Mouse (Mus musculus): ENCODE results near the gene Nrde2. TPM values are rescaled to one million over a fixed set of nuclear protein-coding genes. Genes with fewer than 3 reads are reported as not detected.

Nrde2 gene
- total and polyA plus RNA-seq, 3 experiments, result 18.9 to 25.6 (median 23.6) TPM

DNA sequence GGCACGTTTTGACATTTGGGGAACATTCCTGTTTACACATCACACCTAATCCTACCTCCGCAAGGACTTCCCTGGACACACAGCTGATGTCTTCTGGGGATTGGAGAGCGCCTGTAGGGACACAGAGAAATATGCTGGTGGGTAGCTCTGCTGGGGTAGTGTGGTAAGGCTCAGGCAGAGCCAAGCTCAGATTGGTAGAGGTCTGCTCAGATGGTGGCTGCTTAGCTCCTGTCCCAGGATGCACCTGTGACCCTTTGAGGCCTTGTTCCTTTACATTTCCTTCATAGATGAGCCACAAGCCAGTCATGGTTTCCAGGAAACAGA is 58.8 kb downstream of the Nrde2 start:
- H3K4me3 ChIP-seq (replicated peaks in 1 of 3; ENCODE audit: low read depth in 2 of 3, low read length in 2 of 3, poor library complexity in 1 of 3), result no peak overlapping the region
- H3K27me3 ChIP-seq (replicated peaks), result no peaks in the 10 kb centered on the region
- DNase-seq (ENCODE audit: extremely low read depth), result no peak
- no peaks in the 10 kb centered on the region for H3K79me2 ChIP-seq (replicated peaks; ENCODE audit: control insufficient read depth, extremely low read depth, insufficient read depth, poor library complexity, severe bottlenecking)
- H3K4me2 ChIP-seq (ENCODE audit: insufficient read depth, low read depth, poor library complexity, severe bottlenecking), result no peak overlapping the region
- H3K36me3 ChIP-seq (replicated peaks in 1 of 2; ENCODE audit: control insufficient read depth in 1 of 2, insufficient read depth in 1 of 2, low read length in 1 of 2), result no peaks in the 10 kb centered on the region
- no peak overlapping the region for H3K9ac ChIP-seq (ENCODE audit: insufficient read depth, low read depth)
- in situ Hi-C loops (cut with MboI; ENCODE audit: low pct_ligation_motif_present, low pct_unique_long_range_greater_than_20kb, low sequenced_read_pairs), result loop anchor here (5.0 to 25.0 kb wide), 3 partner anchors 128 to 1013 kb away; no protein-coding TSS in a partner anchor
- H3K4me1 ChIP-seq (ENCODE audit: control insufficient read depth in 1 of 2, insufficient read depth in 2 of 2), result peaks cover 13 to 23% of the 10 kb centered on the region in 2 experiments
- H3K9me3 ChIP-seq (replicated peaks; ENCODE audit: low read length), result no peaks in the 10 kb centered on the region
- dilution Hi-C loops (cut with MboI; ENCODE audit: extremely low pct_ligation_motif_present, extremely low pct_unique_long_range_greater_than_20kb, low sequenced_read_pairs), result no loop called here
- no peak overlapping the region for H3K27ac ChIP-seq (ENCODE audit: insufficient read depth, low read depth)
- TF ChIP-seq UBTF (IDR thresholded peaks at IDR 0.05; ENCODE audit: low read depth, low read length), result no peak
- TF ChIP-seq NRF1 (IDR thresholded peaks at IDR 0.05; ENCODE audit: low read depth, low read length), result no peak
- no peak for TF ChIP-seq USF1 (IDR thresholded peaks at IDR 0.05; ENCODE audit: low read depth, low read length)
- no peak for TF ChIP-seq GABPA (IDR thresholded peaks at IDR 0.05; ENCODE audit: insufficient replicate concordance, low read depth, low read length)
- no peak for TF ChIP-seq MAZ (IDR thresholded peaks at IDR 0.05; ENCODE audit: low read depth, low read length)
- no peak for TF ChIP-seq POLR2A (IDR thresholded peaks at IDR 0.05; ENCODE audit: low read depth, low read length)
- TF ChIP-seq NELFE (IDR thresholded peaks at IDR 0.05; ENCODE audit: low read depth, low read length), result no peak
- no peak for TF ChIP-seq MAX (IDR thresholded peaks at IDR 0.05; ENCODE audit: low read length)
- no peak for TF ChIP-seq ZMIZ1 (IDR thresholded peaks at IDR 0.05; ENCODE audit: low read depth, low read length)
- no peak for TF ChIP-seq RAD21 (IDR thresholded peaks at IDR 0.05; ENCODE audit: low read depth, low read length)
- TF ChIP-seq TBP (conservative IDR thresholded peaks at IDR 0.05; ENCODE audit: low read depth, low read length), result no peak
- no peak for TF ChIP-seq PAX5 (IDR thresholded peaks at IDR 0.05; ENCODE audit: low read length)
- no peak for TF ChIP-seq EP300 (IDR thresholded peaks at IDR 0.05; ENCODE audit: low read length)
- no peak for TF ChIP-seq ETS1 (conservative IDR thresholded peaks at IDR 0.05; ENCODE audit: low read depth, low read length)
- no peak for TF ChIP-seq POLR2AphosphoS2 (IDR thresholded peaks at IDR 0.05; ENCODE audit: low read depth, low read length)
- TF ChIP-seq JUN (IDR thresholded peaks at IDR 0.05; ENCODE audit: insufficient read depth, low read depth, low read length), result no peak
- TF ChIP-seq SMC3 (IDR thresholded peaks at IDR 0.05; ENCODE audit: low read depth, low read length), result no peak
- TF ChIP-seq ZNF384 (IDR thresholded peaks at IDR 0.05; ENCODE audit: low read depth, low read length), result no peak

DNA sequence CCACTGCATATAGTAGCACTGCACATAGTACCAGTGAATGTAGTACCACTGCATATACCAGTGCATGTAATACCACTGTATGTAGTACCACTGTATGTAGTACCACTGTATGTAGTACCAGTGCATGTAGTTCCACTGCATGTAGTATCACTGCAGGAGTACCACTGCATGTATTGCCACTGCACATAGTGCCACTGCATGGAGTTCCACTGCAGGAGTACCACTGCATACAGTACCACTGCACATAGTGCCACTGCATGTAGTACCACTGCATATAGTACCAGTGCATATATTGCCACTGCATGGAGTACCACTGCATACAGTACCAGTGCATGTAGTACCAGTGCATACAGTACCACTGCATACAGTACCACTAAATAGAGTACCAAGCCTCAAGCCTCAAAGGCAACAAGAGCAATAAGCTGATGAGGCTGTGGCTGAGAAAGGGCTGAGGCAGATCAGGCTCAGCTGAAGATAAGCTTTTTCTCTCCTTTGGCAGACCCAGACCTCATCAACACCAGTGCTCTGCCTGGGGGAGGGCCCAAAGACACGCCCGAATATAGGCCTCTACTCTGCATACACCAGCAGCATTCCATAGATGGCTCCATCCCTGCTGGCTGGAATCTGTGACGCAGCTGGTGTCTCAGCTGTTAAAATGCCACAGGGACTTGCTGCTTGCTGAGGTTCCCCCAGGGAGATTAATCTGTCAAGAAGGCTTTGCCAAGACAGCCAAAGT is 59.3 kb downstream of the Nrde2 start:
- TF ChIP-seq RAD21 (IDR thresholded peaks at IDR 0.05; ENCODE audit: low read depth, low read length), result no peak
- TF ChIP-seq JUN (IDR thresholded peaks at IDR 0.05; ENCODE audit: insufficient read depth, low read depth, low read length), result no peak
- no peak for TF ChIP-seq NELFE (IDR thresholded peaks at IDR 0.05; ENCODE audit: low read depth, low read length)
- TF ChIP-seq TBP (conservative IDR thresholded peaks at IDR 0.05; ENCODE audit: low read depth, low read length), result no peak
- Histone ChIP-seq H3K27ac (ENCODE audit: insufficient read depth, low read depth) (no peak overlapping the region), H3K27me3 (replicated peaks) (no peaks in the 10 kb centered on the region), H3K4me2 (ENCODE audit: insufficient read depth, low read depth, poor library complexity, severe bottlenecking) (no peak overlapping the region), H3K4me1 (ENCODE audit: control insufficient read depth in 1 of 2, insufficient read depth in 2 of 2) (peaks cover 13 to 23% of the 10 kb centered on the region in 2 experiments), H3K9me3 (replicated peaks; ENCODE audit: low read length) (no peaks in the 10 kb centered on the region), H3K36me3 (replicated peaks in 1 of 2; ENCODE audit: control insufficient read depth in 1 of 2, insufficient read depth in 1 of 2, low read length in 1 of 2) (no peaks in the 10 kb centered on the region), H3K4me3 (replicated peaks in 1 of 3; ENCODE audit: low read depth in 2 of 3, low read length in 2 of 3, poor library complexity in 1 of 3) (no peak overlapping the region), H3K79me2 (replicated peaks; ENCODE audit: control insufficient read depth, extremely low read depth, insufficient read depth, poor library complexity, severe bottlenecking) (no peaks in the 10 kb centered on the region), H3K9ac (ENCODE audit: insufficient read depth, low read depth) (no peak overlapping the region)
- dilution Hi-C loops (cut with MboI; ENCODE audit: extremely low pct_ligation_motif_present, extremely low pct_unique_long_range_greater_than_20kb, low sequenced_read_pairs) (no loop called here), in situ Hi-C loops (cut with MboI; ENCODE audit: low pct_ligation_motif_present, low pct_unique_long_range_greater_than_20kb, low sequenced_read_pairs) (loop anchor here (5.0 to 25.0 kb wide), 3 partner anchors 128 to 1013 kb away; no protein-coding TSS in a partner anchor)
- DNase-seq (ENCODE audit: extremely low read depth), result no peak
